Mouse (Mus musculus) brown adipose tissue, adult 24 weeks (tissue): ENCODE measurements around the gene Tspan9. TPM values are rescaled to one million over a fixed set of nuclear protein-coding genes. Genes with fewer than 3 reads are reported as not detected.

Experiments
- H3K27ac ChIP-seq: fragments of 200-500 bp; replicated peaks from 2 replicates; pipeline ENCODE4 v1.5.1; 2012; ENCODE audit warnings: low read depth, mild to moderate bottlenecking, low read length
- H3K4me1 ChIP-seq: fragments of 200-500 bp; 2 replicates; pipeline ENCODE4 v1.6.1; 2012; ENCODE audit warnings: low read length, mixed read lengths; ENCODE audit not compliant: control insufficient read depth, insufficient read depth, insufficient read length
- H3K4me3 ChIP-seq: fragments of 200-500 bp; 2 replicates; pipeline ENCODE4 v1.5.1; 2012; ENCODE audit warnings: low read depth, mild to moderate bottlenecking, low read length, moderate library complexity; ENCODE audit not compliant: insufficient read depth
- polyA plus RNA-seq: library from polyadenylated mRNA; stranded (reverse); fragments of >200 nt; gene quantifications from 2 replicates; pipeline ENCODE4 v1.2.4, GENCODE M21; 2012; ENCODE audit not compliant: missing spikeins, insufficient read depth, insufficient read length

Tspan9 gene
- polyA plus RNA-seq, 1 experiment = 7.5 TPM

DNA sequence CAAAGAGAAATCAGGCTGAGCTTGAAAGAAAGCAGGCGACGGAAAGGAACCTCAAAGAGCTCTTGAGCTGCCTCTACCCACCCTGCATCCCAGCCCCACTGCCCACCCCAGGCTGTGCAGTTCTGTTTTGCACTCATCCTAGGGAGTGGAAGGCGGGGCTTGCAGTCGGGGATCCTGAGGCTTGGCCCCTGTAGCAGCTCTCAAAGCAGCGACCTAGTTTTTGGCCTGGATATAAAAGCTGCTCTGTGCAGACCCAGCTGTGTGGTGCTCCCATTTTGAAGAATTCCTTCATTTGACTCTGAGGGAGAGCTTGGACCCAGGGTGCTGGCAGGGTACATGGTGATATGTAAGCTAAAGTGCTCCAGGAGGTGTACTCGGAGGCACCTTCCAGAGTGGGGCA lies 218.6 kb downstream of the Tspan9 start:
- Histone ChIP-seq H3K4me1 (no peaks in the 10 kb centered on the region), H3K27ac (no peak overlapping the region), H3K4me3 (no peak overlapping the region)

- Histone ChIP-seq H3K27ac (no peak overlapping the region), H3K4me1 (no peaks in the 10 kb centered on the region), H3K4me3 (no peak overlapping the region)
Observed at GRCm38 (mm10) chr6:127923296-127923695, 220.1 kb downstream of the Tspan9 start.

GRCm38 (mm10) chr6:127921996-127922395 lies 221.4 kb downstream of the Tspan9 start:
- Histone ChIP-seq H3K4me3 (no peak overlapping the region), H3K27ac (no peak overlapping the region), H3K4me1 (no peaks in the 10 kb centered on the region)

GRCm38 (mm10) chr6:127920652-127921051 lies 222.7 kb downstream of the Tspan9 start:
- Histone ChIP-seq H3K4me1 (no peaks in the 10 kb centered on the region), H3K4me3 (no peak overlapping the region), H3K27ac (no peak overlapping the region)

DNA sequence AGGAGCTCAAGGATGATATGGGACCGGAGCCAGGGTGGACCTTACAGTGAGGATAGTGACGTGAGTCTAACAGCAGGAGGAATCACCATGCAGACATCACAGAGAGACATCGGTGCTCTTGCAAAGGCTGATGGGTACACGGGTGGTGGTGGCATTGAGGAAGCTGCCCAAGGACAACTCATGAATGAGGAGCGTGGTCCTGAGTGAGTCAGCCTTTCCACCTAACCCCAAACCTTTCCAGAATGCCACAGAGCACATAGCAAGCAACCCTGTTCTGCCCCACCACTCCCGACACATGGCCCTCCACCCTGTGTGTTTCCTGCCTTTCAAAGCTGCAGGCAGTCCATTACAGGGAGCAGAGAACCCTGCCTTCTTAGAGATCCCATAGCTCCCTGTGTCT lies 223.9 kb downstream of the Tspan9 start:
- Histone ChIP-seq H3K27ac (no peak overlapping the region), H3K4me3 (no peak overlapping the region), H3K4me1 (no peaks in the 10 kb centered on the region)

DNA sequence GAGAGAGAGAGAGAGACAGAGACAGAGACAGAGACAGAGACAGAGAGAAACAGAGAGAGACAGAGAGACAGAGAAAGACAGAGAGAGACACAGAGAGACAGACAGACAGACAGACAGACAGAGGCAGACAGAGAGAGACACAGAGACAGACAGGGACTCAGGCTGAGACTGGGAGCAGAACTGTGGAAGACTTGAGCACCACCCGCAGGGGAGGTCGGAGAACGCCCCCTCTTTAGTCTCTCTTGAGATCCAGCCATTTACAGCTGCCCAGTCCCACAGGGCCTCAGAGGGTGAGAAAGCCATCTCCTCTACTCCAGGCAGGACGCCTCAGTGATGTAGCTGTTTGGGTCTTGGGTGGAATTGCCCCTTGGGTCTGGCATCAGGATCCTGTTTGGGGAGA lies 225.7 kb downstream of the Tspan9 start:
- H3K27ac ChIP-seq = no peak overlapping the region
- H3K4me3 ChIP-seq = no peak overlapping the region
- no peaks in the 10 kb centered on the region for H3K4me1 ChIP-seq

GRCm38 (mm10) chr6:127916993-127917392 lies 226.4 kb downstream of the Tspan9 start:
- H3K4me1 ChIP-seq = no peaks in the 10 kb centered on the region
- H3K27ac ChIP-seq = no peak overlapping the region

GRCm38 (mm10) chr6:127912938-127913337 lies 230.5 kb downstream of the Tspan9 start:
- Histone ChIP-seq H3K4me3 (no peak overlapping the region), H3K4me1 (no peaks in the 10 kb centered on the region), H3K27ac (no peak overlapping the region)

More at GRCm38 (mm10) chr6:127916993-127917392, 226.4 kb downstream of the Tspan9 start:
- no peak overlapping the region for H3K4me3 ChIP-seq

GRCm38 (mm10) chr6:127911687-127912086 lies 231.7 kb downstream of the Tspan9 start:
- no peaks in the 10 kb centered on the region for H3K4me1 ChIP-seq
- no peak overlapping the region for H3K4me3 ChIP-seq

More at GRCm38 (mm10) chr6:127911687-127912086, 231.7 kb downstream of the Tspan9 start:
- no peak overlapping the region for H3K27ac ChIP-seq

Other genes starting within 250 kb of the Tspan9 start
- 0.32 and 1.1 TPM in 2 replicates for gene Tead4, start 157.2 kb upstream of the Tspan9 start, polyA plus RNA-seq
- 4.2 and 6.4 TPM in 2 replicates for gene Tulp3, start 212.3 kb upstream of the Tspan9 start, polyA plus RNA-seq
- 11.1 and 13.1 TPM in 2 replicates for gene Rhno1, start 219.3 kb upstream of the Tspan9 start, polyA plus RNA-seq
- gene Foxm1, start 219.4 kb upstream of the Tspan9 start, polyA plus RNA-seq = 0.28 TPM in 1 of 2 replicates, not detected in the other
- gene Tex52, start 231.9 kb upstream of the Tspan9 start, polyA plus RNA-seq = not detected in 2 replicates
- not detected in 2 replicates for gene Gm44596, start 231.9 kb upstream of the Tspan9 start, polyA plus RNA-seq